13 mouse cellular contexts compared by ENCODE assay signal in genomic region chr13:12339446-12339845, GRCm38 (mm10). TPM values are rescaled to one million over a fixed set of nuclear protein-coding genes. Genes with fewer than 3 reads are reported as not detected.
DNase-seq lines count a peak whose midpoint lies in the region; ATAC-seq and TF ChIP-seq lines count a peak whose summit lies in the region.
"Had no signal": no experiment of that assay in that cellular context is flagged by ENCODE, and none has a peak within 500 bp of the region (broad histone marks: within the 10 kb centered on the region; RNA-seq: fewer than 3 reads in every experiment).

No protein-coding gene starts in this region.

- peak; percentile 45 for DNase-seq in gastrocnemius, adult 2 months
- DNase-seq in gastrocnemius, adult 8-10 months (ENCODE audit: low spot score in 2 of 2) = no peak
- DNase-seq in midbrain, embryonic 11.5 days (ENCODE audit: low spot score, missing footprints) = peak; percentile 85
- no peak for DNase-seq in midbrain, embryonic 14.5 days
- DNase-seq in stomach, postnatal 0 days (ENCODE audit: low spot score) = peak; percentile 76
- no peak for DNase-seq in layer of hippocampus, adult 18-20 months (ENCODE audit: low spot score in 2 of 2)
- DNase-seq in MN1 (ENCODE audit: low spot score) = no peak
- DNase-seq: cerebellum, adult 9-11 months; kidney, adult 18-20 months had no signal

- H3K27ac ChIP-seq in gastrocnemius, adult 2 months = peak overlapping the region; percentile 89
- H3K27ac ChIP-seq in midbrain, embryonic 11.5 days (ENCODE audit: low read depth, low read length) = no peak overlapping the region
- no peak overlapping the region for H3K27ac ChIP-seq in midbrain, embryonic 14.5 days (replicated peaks; ENCODE audit: low read depth, low read length)
- H3K27ac ChIP-seq in heart, embryonic 16.5 days (ENCODE audit: low read length) = peak overlapping the region; percentile 96
- no peak overlapping the region for H3K27ac ChIP-seq in stomach, postnatal 0 days (replicated peaks)
- H3K27ac ChIP-seq: macrophage had no signal

- TF ChIP-seq EP300 in stomach, postnatal 0 days (optimal IDR thresholded peaks at IDR 0.05) = no peak

- intact Hi-C loops in gastrocnemius, adult 2 months (cut with DNase I) = no loop called here

- no peaks in the 10 kb centered on the region for H3K4me1 ChIP-seq in midbrain, embryonic 11.5 days (ENCODE audit: control insufficient read depth, insufficient read depth, low read length)
- H3K4me1 ChIP-seq in midbrain, embryonic 14.5 days (ENCODE audit: control insufficient read depth, insufficient read depth, low read length) = no peaks in the 10 kb centered on the region
- peaks cover 13% of the 10 kb centered on the region for H3K4me1 ChIP-seq in heart, embryonic 16.5 days (ENCODE audit: control insufficient read depth, insufficient read depth, low read length)
- H3K4me1 ChIP-seq in stomach, postnatal 0 days (replicated peaks; ENCODE audit: control insufficient read depth, insufficient read depth) = peaks cover 3% of the 10 kb centered on the region; the same call in 1 of the 2 replicates

- TF ChIP-seq CTCF in gastrocnemius, adult 2 months (IDR thresholded peaks at IDR 0.05) = no peak
- no peak for TF ChIP-seq CTCF in stomach, postnatal 0 days (IDR thresholded peaks at IDR 0.05; ENCODE audit: low read depth)

- H3K27me3 ChIP-seq in midbrain, embryonic 11.5 days (ENCODE audit: control insufficient read depth, insufficient read depth, low read length) = no peaks in the 10 kb centered on the region
- H3K27me3 ChIP-seq in midbrain, embryonic 14.5 days (ENCODE audit: control insufficient read depth, insufficient read depth, low read length) = no peaks in the 10 kb centered on the region
- no peaks in the 10 kb centered on the region for H3K27me3 ChIP-seq in heart, embryonic 16.5 days (ENCODE audit: control insufficient read depth, insufficient read depth, low read length)
- no peaks in the 10 kb centered on the region for H3K27me3 ChIP-seq in stomach, postnatal 0 days (ENCODE audit: control insufficient read depth, insufficient read depth, low read length)

- H3K4me2 ChIP-seq in midbrain, embryonic 11.5 days = no peak overlapping the region
- H3K4me2 ChIP-seq in midbrain, embryonic 14.5 days (ENCODE audit: low read length) = no peak overlapping the region; the same call in 1 of the 2 replicates
- peak overlapping the region; percentile 60; the same call in 1 of the 2 replicates for H3K4me2 ChIP-seq in heart, embryonic 16.5 days (ENCODE audit: low read depth, low read length)
- H3K4me2 ChIP-seq in stomach, postnatal 0 days (replicated peaks; ENCODE audit: low read depth) = no peak overlapping the region

- no peak for ATAC-seq in midbrain, embryonic 11.5 days (ENCODE audit: low FRiP score)
- ATAC-seq in midbrain, embryonic 14.5 days (ENCODE audit: low FRiP score, low TSS enrichment) = no peak
- peak; percentile 17; the same call in 1 of the 2 replicates for ATAC-seq in heart, embryonic 16.5 days (replicated peaks; ENCODE audit: extremely low read depth, insufficient read depth, low FRiP score)
- ATAC-seq in stomach, postnatal 0 days (ENCODE audit: low FRiP score, low TSS enrichment) = peak; percentile 83

- H3K9me3 ChIP-seq in midbrain, embryonic 11.5 days (ENCODE audit: control insufficient read depth, low read length) = no peaks in the 10 kb centered on the region
- no peaks in the 10 kb centered on the region for H3K9me3 ChIP-seq in midbrain, embryonic 14.5 days (ENCODE audit: control insufficient read depth, low read length)
- no peaks in the 10 kb centered on the region for H3K9me3 ChIP-seq in heart, embryonic 16.5 days (replicated peaks; ENCODE audit: control insufficient read depth, low read length)
- no peaks in the 10 kb centered on the region for H3K9me3 ChIP-seq in stomach, postnatal 0 days (ENCODE audit: control insufficient read depth, low read length)
- H3K9me3 ChIP-seq: G1E had no signal

- H3K36me3 ChIP-seq in midbrain, embryonic 11.5 days (ENCODE audit: control insufficient read depth, insufficient read depth, low read length) = no peaks in the 10 kb centered on the region
- no peaks in the 10 kb centered on the region for H3K36me3 ChIP-seq in midbrain, embryonic 14.5 days (ENCODE audit: control insufficient read depth, insufficient read depth, low read length)
- H3K36me3 ChIP-seq in heart, embryonic 16.5 days (ENCODE audit: control insufficient read depth, insufficient read depth) = no peaks in the 10 kb centered on the region
- H3K36me3 ChIP-seq in stomach, postnatal 0 days (ENCODE audit: control insufficient read depth, insufficient read depth, low read length) = no peaks in the 10 kb centered on the region
- H3K36me3 ChIP-seq: G1E had no signal

- H3K4me3 ChIP-seq in gastrocnemius, adult 2 months = peak overlapping the region; percentile 74
- no peak overlapping the region for H3K4me3 ChIP-seq in midbrain, embryonic 11.5 days (ENCODE audit: low read depth, low read length)
- H3K4me3 ChIP-seq in midbrain, embryonic 14.5 days (replicated peaks; ENCODE audit: low read depth, low read length) = no peak overlapping the region
- peak overlapping the region; percentile 79 for H3K4me3 ChIP-seq in heart, embryonic 16.5 days (ENCODE audit: low read length)
- H3K4me3 ChIP-seq in stomach, postnatal 0 days (ENCODE audit: low read depth, low read length) = no peak overlapping the region

- H3K9ac ChIP-seq in midbrain, embryonic 11.5 days (ENCODE audit: low read length) = no peak overlapping the region
- H3K9ac ChIP-seq in midbrain, embryonic 14.5 days (replicated peaks; ENCODE audit: low read length) = no peak overlapping the region
- H3K9ac ChIP-seq in heart, embryonic 16.5 days (ENCODE audit: low read length) = peak overlapping the region; percentile 90
- H3K9ac ChIP-seq in stomach, postnatal 0 days (ENCODE audit: low read length) = no peak overlapping the region

RNA-seq across cellular contexts. Expression of gene Actn2, which starts 1.1 kb away (rescaled TPM):
- total RNA-seq in gastrocnemius, adult 2 months (2021) = 1,000 to 10,000 TPM in 1 of 2 experiments, 100 to 1,000 TPM in 1; 773 to 1,947 TPM
- total RNA-seq in gastrocnemius, adult 8-10 months (2022) = 100 to 1,000 TPM; 853 to 990 (median 915) TPM
- 0.19 and 0.61 TPM in 2 replicates for polyA plus RNA-seq in midbrain, embryonic 11.5 days (2014; fragmentation: Nextera tagmentation; extraction: Ambion mirVana)
- 1.7 and 1.8 TPM in 2 replicates for polyA plus RNA-seq in midbrain, embryonic 14.5 days (2014; fragmentation: Nextera tagmentation; extraction: Ambion mirVana)
- 1,874 and 1,903 TPM in 2 replicates for polyA plus RNA-seq in heart, embryonic 16.5 days (2015; fragmentation: Nextera tagmentation; extraction: Ambion mirVana)
- polyA plus RNA-seq in stomach, postnatal 0 days (2015; fragmentation: Nextera tagmentation; extraction: Ambion mirVana) = 2.3 and 2.8 TPM in 2 replicates
- total RNA-seq in layer of hippocampus, adult 18-20 months (2021) = 10 to 100 TPM; 17.7 to 20.5 TPM
- total RNA-seq: granulocyte monocyte progenitor cell, adult 5-6 weeks had no signal
- polyA plus RNA-seq: G1E, macrophage had no signal

RNA-seq across cellular contexts. Expression of gene Heatr1, which starts 55.4 kb away (rescaled TPM):
- 10 to 100 TPM; 13.5 to 14.0 TPM for total RNA-seq in gastrocnemius, adult 2 months (2021)
- total RNA-seq in gastrocnemius, adult 8-10 months (2022) = 10 to 100 TPM in 3 of 4 experiments, 1 to 10 TPM in 1; 9.7 to 16.3 (median 13.4) TPM
- 35.5 and 36.3 TPM in 2 replicates for polyA plus RNA-seq in midbrain, embryonic 11.5 days (2014; fragmentation: Nextera tagmentation; extraction: Ambion mirVana)
- 16.5 and 21.1 TPM in 2 replicates for polyA plus RNA-seq in midbrain, embryonic 14.5 days (2014; fragmentation: Nextera tagmentation; extraction: Ambion mirVana)
- 8.4 and 8.6 TPM in 2 replicates for polyA plus RNA-seq in heart, embryonic 16.5 days (2015; fragmentation: Nextera tagmentation; extraction: Ambion mirVana)
- 5.3 and 6.2 TPM in 2 replicates for polyA plus RNA-seq in stomach, postnatal 0 days (2015; fragmentation: Nextera tagmentation; extraction: Ambion mirVana)
- 10 to 100 TPM; 31.0 to 35.0 TPM for total RNA-seq in layer of hippocampus, adult 18-20 months (2021)

Comparison
In these comparisons a context has a peak if more than half of its experiments do, and no peak if none do; other contexts are left out.
1. DNase-seq: peak in gastrocnemius, adult 2 months (single experiment), midbrain, embryonic 11.5 days (single experiment) and stomach, postnatal 0 days (single experiment); none in gastrocnemius, adult 8-10 months (0 of 2), midbrain, embryonic 14.5 days (single experiment), layer of hippocampus, adult 18-20 months (0 of 2) and MN1 (single experiment).
2. H3K27ac ChIP-seq: peak in gastrocnemius, adult 2 months (single experiment) and heart, embryonic 16.5 days (single experiment); none in midbrain, embryonic 11.5 days (single experiment), midbrain, embryonic 14.5 days (single experiment) and stomach, postnatal 0 days (single experiment).
3. H3K4me3 ChIP-seq: peak in gastrocnemius, adult 2 months (single experiment) and heart, embryonic 16.5 days (single experiment); none in midbrain, embryonic 11.5 days (single experiment), midbrain, embryonic 14.5 days (single experiment) and stomach, postnatal 0 days (single experiment).
4. ATAC-seq: peak in heart, embryonic 16.5 days (single experiment) and stomach, postnatal 0 days (single experiment); none in midbrain, embryonic 11.5 days (single experiment) and midbrain, embryonic 14.5 days (single experiment).
5. RNA of gene Actn2, which starts 1.1 kb away (polyA plus RNA-seq): 1,874 to 1,903 TPM in heart, embryonic 16.5 days; 2.3 to 2.8 TPM in stomach, postnatal 0 days, 1.7 to 1.8 TPM in midbrain, embryonic 14.5 days and 0.19 to 0.61 TPM in midbrain, embryonic 11.5 days; every median in the first group is over 100 times any median in the second.